Mouse (Mus musculus) brown adipose tissue, adult 24 weeks (tissue): ENCODE measurements around the gene Padi6. TPM values are rescaled to one million over a fixed set of nuclear protein-coding genes. Genes with fewer than 3 reads are reported as not detected.
A peak's percentile ranks its signal among the peaks of the same experiment; 100 is the strongest.

Experiments
- H3K27ac ChIP-seq: fragments of 200-500 bp; replicated peaks from 2 replicates; pipeline ENCODE4 v1.5.1; 2012; ENCODE audit warnings: low read depth, mild to moderate bottlenecking, low read length
- H3K4me1 ChIP-seq: fragments of 200-500 bp; 2 replicates; pipeline ENCODE4 v1.6.1; 2012; ENCODE audit warnings: low read length, mixed read lengths; ENCODE audit not compliant: control insufficient read depth, insufficient read depth, insufficient read length
- H3K4me3 ChIP-seq: fragments of 200-500 bp; 2 replicates; pipeline ENCODE4 v1.5.1; 2012; ENCODE audit warnings: low read depth, mild to moderate bottlenecking, low read length, moderate library complexity; ENCODE audit not compliant: insufficient read depth
- polyA plus RNA-seq: library from polyadenylated mRNA; stranded (reverse); fragments of >200 nt; gene quantifications from 2 replicates; pipeline ENCODE4 v1.2.4, GENCODE M21; 2012; ENCODE audit not compliant: missing spikeins, insufficient read depth, insufficient read length

The Padi6 gene
- polyA plus RNA-seq, 1 experiment, result not detected

DNA sequence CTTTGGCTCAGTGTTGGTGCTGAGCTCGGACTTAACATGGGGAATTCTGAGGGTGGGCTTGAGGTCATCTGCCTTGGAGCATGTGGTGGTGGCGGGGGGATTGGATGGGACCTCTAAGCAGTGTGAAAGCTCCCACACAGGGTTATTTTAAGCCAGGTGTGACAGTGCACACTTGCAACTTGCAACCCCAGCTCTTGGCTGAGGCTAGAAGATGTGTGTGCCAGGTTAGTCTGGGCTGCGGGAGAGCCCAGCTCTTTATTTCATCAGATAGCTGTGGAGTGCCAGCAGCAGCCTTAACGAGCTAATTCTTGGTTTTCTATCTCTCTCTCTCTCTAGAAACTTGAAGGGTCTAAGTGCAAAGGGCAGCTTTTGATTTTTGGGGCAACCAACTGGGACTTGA, 34.8 kb downstream of the Padi6 start:
- Histone ChIP-seq H3K4me3 (no peak overlapping the region), H3K27ac (no peak overlapping the region), H3K4me1 (no peaks in the 10 kb centered on the region; the same call in 1 of the 2 replicates)

DNA sequence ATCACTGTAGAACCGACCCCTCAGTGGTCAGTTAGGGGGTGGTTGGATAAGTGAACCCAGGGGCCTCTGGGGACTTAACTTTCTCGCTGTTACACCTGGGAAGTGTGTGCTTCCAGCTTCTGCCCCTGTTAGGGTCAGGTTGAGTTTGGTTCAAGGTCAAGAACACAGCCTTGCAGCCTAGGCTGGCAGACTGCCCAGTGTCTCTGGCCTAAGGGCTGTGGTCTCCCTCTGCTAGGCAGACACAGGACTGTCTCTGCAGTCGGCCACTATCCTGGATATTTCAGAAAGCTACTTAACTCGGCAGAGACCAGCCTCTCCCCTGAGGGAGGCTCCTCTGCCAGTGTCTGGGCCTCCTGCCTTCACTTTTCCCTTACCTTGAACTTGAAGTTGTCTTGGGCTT, 38.3 kb downstream of the Padi6 start:
- no peak overlapping the region for H3K27ac ChIP-seq
- H3K4me3 ChIP-seq, result no peak overlapping the region
- H3K4me1 ChIP-seq, result peaks cover 2% of the 10 kb centered on the region

DNA sequence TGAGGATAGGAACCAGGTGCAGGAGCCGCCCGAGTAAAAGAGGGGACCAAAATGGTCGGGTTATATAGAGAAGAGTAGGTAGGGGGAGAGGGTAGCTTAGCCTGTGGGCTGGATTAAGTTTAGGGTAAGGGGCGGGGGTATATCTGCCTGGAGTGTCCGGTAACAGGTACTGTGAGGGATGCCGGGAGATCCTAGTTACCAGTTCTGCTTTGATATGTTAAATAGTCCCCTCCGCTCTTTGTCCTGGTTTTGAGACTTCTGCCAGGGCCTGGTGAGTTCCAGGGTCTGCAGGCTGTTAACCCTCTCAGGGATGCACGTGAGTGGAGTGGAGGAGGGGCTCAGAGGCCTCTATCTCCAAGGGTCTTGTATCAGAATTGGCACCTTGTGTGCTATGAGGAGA, 38.8 kb downstream of the Padi6 start:
- Histone ChIP-seq H3K4me1 (peaks cover 2% of the 10 kb centered on the region), H3K4me3 (peak overlapping the region; percentile 4; the same call in 1 of the 2 replicates), H3K27ac (no peak overlapping the region)

DNA sequence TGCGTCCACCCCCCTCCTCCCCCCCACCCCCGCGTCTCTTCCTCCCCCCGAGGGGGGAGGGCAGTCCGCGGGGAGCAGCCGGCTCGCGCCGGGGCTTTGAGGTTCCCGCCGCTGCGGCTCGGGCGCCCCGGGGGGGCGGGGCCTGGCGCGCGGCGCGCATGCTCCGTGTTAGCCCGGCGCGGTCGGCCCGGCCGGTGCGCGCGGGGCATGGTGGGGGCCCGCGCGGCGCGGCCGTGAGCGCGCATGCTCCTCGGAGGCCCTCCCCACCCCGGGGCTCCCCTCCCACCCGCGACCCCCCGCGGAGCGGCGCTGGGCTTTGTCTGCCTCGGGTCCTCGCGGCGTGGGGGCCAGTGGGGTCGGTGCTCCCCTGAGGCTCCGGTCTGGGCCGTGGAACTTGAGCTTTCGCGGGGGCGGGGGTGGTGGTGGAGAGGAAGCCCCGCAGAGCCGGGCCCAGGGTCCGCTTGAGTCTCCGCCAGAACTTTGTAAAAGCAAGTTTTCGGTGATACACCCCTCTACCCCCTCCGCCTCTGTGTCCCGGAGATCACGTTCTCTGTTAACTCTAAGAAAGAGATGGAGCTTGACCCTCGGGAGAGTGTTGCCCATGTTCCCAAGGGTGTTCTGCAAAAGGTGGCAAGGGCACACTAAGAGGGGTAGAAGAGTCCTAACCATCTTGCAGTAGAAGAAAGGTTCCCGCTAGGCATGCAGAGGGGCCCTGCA, 39.7 kb downstream of the Padi6 start:
- Histone ChIP-seq H3K4me3 (peak overlapping the region; percentile 74), H3K27ac (no peak overlapping the region), H3K4me1 (peaks cover 2% of the 10 kb centered on the region)

DNA sequence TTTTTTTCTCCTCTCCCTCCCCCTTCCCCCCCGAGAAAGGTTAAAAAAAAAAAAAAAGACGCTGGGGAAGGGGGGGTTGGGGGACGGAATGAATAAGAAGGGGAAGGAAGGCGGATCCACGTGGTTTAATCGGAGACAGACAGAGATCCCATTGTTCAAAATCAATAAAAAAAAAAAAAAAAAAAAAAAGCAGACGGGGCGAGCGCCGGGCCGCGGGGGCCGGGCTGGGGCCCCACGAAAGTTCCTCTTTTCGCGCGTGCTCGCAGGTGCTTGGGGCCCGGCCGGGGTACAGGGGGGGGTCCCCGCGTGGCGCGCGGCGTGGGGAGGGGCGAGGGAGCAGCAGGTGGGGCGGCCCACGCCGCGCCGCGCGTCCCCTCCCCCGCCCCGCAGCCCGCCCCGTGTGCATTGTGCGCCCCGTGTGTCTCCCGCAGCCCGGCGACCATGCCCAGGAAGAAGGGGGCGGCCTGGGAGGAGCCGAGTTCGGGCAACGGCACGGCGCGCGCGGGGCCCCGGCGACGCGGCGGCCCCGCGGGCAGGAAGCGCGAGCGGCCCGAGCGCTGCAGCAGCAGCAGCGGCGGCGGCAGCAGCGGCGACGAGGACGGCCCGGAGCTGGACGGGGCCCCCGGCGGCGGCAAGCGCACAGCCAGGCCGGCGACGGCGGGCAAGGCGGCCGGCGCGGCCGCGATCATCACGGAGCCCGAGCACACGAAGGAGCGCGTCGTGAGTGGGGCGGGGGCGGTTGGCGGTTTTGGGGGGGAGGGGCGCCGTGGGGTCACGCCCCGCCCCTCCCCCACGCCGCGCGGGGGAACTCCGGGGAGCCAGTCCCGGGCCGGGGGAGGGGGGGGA, 40.5 kb downstream of the Padi6 start:
- H3K27ac ChIP-seq, result no peak overlapping the region; the same call in 1 of the 2 replicates

DNA sequence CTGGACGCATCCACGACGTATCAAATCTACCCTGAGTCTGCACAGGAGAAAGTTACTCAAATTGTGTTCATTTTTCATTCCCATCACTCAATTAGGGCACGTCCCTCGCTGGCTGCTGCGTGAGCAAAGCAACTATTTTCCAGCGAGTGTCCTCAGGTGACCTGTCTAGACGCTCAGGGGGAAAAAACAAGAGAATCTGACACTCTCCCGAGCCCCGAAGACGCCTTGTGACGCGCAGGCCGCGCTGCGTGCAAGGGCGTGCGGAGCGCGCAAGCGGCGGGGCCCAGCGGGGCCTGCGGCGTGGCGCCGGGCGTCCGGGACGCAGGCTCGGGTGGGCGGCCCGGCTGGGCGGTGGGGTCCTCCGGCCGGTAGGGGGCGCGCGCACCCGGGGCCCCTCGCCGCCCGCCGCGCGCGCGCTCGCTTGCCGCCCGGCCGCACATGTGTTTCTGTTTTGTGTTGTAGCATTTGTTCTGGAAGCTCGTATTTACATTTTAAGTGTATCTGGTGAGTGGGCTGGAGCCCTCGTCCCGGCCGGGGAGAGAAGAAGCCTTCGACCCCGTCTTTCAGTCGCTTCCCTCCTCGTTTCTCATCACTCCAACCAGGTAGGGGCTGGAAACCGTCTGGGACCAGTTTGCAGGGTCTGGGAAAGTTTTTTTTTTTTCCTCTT, 41.3 kb downstream of the Padi6 start:
- H3K27ac ChIP-seq, result peak overlapping the region; percentile 88
- peak overlapping the region; percentile 100 for H3K4me3 ChIP-seq
- H3K4me1 ChIP-seq, result peaks cover 2% of the 10 kb centered on the region

More for the DNA sequence above, 40.5 kb downstream of the Padi6 start:
- Histone ChIP-seq H3K4me1 (peaks cover 2% of the 10 kb centered on the region), H3K4me3 (peak overlapping the region; percentile 100)

DNA sequence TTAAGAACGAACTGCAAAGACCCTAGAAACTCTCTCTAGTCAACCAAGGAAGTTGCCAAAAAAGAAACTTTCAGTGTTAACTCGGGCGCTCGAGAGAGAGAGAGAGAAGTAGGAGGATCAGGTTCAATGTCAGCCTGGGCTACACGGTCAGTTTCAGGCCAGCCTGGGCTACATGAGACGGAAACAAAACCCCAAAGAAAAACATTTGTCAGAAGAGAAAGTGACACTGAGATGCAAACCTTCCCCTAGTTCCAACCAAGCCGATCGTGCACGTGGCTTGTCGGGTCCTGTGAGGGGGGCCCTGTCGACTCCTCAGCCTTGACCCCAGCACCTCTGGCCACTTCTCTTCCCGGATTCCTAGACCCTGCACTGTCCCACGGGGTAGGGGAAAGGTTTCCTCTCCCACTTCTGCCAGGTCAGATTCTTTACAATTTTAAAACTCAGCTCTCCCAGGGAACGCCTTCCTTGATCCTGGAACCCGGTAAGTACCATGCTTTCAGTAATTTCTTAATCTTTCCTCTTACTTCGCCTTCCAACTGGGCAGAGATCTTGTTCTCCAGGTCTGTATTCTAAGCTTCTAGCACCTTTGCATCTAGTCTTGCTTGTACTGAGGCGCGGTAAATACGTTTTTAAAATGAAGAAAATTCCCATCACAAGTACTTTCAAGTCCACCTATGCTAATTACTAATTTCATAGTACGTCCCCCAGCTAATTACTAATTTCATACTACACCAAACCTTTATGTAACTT, 42.0 kb downstream of the Padi6 start, which contains the start of gene Rcc2:
Gene Rcc2, plus strand, starts transcription at position 273 of the 750 bp plus-strand sequence.
- H3K4me1 ChIP-seq, result peaks cover 2% of the 10 kb centered on the region
- H3K4me3 ChIP-seq, result peak within 1 kb of the TSS; percentile 100

DNA sequence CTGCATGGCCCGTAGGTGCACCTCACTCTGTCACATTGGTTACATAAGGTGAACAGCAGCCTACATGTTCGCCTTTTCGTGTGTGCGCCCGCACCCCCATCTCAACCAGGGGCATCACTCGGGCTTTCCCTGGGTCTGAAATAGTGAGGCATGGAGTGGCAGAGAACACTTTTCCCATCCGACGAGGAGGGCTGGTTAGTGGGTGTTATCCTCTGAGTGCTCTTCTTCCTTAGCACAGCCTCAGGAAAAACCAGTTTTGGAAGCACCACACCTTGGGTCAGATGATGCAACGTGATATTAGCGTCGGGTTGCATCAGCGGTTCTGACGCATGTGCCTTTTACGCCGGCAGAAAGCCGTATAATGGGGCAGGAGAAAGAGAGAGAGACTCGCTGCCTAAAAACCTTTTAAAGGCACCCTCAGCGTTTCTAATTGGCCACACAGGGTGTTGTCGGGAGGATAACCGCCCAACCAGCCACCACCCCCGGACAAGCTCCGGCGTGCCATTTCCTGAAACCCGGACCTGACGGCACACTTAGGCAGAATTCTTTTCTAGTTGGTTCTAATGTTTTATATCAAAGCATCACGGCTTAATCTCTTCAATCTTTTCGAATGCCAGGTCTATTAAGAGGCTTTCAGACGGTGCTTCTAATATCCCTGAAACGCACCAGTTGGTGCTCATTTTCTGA, 42.9 kb downstream of the Padi6 start:
- peaks cover 2% of the 10 kb centered on the region for H3K4me1 ChIP-seq
- H3K4me3 ChIP-seq, result peak overlapping the region; percentile 81
- peak overlapping the region; percentile 40 for H3K27ac ChIP-seq

More for the DNA sequence above, 42.0 kb downstream of the Padi6 start, which contains the start of gene Rcc2:
- H3K27ac ChIP-seq, result peak within 1 kb of the TSS; percentile 88

DNA sequence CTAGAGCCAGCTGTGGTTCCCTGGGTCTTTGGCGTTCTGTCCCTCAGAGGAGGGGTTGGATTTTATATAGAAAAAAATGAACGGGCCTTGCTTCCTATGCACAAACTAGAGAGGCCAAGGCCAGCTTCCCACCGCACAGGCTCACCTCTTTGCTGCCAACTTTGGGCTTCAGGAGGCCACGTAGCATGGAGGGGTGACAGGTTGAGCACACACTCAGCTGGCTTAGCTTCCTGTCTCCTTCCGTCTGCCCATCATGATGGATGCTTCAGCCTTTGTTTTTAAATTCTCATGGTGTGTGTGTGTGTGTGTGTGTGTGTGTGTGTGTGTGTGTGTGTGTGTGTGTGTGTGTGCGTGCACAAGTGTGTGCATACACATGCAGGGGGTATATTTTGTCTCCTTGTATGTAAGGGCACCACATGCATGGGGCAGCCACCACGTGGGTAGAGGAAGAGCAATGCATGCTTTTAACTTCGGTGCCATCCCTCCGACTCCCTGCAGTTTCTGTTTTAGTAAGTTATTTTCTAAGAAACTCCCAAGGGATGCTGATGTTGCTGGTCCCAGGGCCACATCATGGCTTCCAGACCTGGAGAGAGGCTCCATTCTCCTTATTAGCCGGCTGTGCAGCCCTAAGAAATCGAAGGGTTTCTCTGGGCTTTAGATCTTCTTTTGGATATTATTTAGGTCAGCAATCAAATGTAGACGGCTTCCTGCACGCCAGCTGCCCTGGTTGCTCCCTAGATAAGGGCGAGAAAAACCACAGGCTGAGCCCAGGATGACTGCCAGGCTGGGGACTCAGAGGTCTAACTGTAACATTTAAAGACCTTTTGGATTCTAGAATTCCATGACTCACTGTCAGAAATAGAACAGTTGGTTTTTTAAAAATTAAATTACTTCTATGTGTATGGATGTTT, 46.5 kb downstream of the Padi6 start:
- Histone ChIP-seq H3K4me3 (no peak overlapping the region), H3K27ac (no peak overlapping the region), H3K4me1 (peaks cover 2% of the 10 kb centered on the region)

DNA sequence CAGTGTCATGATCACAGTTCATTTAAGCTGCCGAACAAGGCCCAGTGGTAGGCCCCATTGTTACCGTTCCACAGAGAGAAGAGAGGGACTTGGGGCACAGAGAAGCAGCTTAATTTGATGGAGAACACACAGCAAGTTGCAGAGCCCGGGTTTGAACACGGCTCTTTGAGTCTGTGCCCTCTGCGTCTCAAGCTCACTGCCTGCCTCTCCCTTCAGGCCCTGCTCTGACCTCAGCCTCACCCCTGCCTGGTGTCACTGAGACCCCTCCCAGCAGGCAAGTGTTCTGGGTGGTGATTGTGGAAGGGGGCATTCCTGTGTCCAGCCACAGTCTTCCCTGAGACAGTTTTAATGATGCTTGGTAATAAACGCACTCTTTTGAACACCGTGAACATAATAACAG, 47.3 kb downstream of the Padi6 start:
- Histone ChIP-seq H3K4me1 (no peaks in the 10 kb centered on the region), H3K27ac (no peak overlapping the region), H3K4me3 (no peak overlapping the region)

DNA sequence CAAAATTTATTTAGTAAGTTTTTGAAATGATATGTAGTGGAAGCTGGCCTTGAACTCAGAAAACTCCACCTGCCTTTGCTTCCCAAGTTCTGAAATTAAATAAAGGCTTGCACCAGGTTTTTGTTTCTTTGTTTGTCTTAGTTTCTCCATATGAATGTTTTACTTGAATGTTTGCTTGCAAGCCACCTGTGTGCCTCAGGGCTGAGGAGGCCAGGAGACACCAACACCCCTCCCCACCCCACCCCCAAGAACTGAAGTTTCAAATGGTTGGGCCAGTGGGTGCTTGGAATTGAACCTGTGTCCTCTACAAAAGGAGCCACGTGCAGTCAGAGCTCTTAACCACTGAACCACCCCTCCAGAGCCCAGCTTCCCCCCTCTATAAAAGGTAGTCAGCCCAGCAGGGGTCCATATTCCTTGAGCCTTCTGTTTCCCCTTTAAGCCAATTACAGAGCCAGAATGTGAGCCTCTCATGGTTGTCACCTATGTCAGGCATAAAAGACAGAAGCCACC, 47.8 kb downstream of the Padi6 start:
- no peak overlapping the region for H3K27ac ChIP-seq
- no peaks in the 10 kb centered on the region for H3K4me1 ChIP-seq
- H3K4me3 ChIP-seq, result no peak overlapping the region

DNA sequence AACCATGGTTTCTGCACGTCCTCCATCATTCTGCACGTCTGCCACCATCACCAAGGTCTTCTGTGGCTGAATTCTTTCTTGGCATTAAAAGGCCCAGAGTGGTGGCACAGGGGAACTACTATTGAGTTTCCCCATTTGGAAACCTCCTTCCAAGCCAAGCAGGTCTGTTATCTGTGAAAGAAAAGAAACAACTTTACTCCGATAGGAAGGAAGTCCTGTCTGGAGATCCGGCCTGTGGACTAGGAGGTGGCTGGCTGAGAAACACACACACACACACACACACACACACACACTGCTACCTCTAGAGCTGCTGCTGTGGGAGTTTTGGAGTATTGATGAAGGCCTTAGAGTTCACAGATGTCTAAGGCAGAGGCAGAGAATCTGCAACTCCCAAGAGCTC, 48.9 kb downstream of the Padi6 start:
- Histone ChIP-seq H3K4me1 (no peaks in the 10 kb centered on the region), H3K4me3 (no peak overlapping the region), H3K27ac (no peak overlapping the region)

DNA sequence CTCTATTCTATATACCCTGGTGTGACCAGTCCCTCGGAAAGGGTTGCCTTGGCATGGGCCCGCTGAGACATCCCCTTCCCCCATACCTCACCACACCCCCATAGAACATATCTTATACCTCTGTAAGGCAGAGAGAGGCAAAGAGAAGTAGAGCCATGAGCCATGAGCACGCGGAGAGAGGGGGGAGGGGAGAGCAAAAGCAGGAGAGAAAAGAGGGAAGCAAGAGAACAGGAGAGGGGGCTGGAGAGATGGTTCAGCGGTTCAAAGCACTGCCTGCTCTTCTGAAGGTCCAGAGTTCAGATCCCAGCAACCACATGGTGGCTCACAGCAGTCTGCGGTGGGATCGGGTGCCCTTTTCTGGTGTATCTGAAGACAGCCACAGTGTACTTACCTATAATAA, 51.0 kb downstream of the Padi6 start:
- no peak overlapping the region for H3K4me3 ChIP-seq
- H3K27ac ChIP-seq, result no peak overlapping the region
- no peaks in the 10 kb centered on the region for H3K4me1 ChIP-seq
